Mouse (Mus musculus) ES-E14 (cell line): ENCODE measurements around the gene Serinc5.

Experiments used
- CHD2 ChIP-seq: IDR thresholded peaks from 2 replicates; pipeline ENCODE4 v1.6.1; 2014; ENCODE audit warnings: mild to moderate bottlenecking, low read depth, low read length, inconsistent platforms
- HCFC1 ChIP-seq: IDR thresholded peaks from 2 replicates; pipeline ENCODE4 v1.6.1; 2012; ENCODE audit warnings: low read length, inconsistent platforms, borderline replicate concordance; ENCODE audit not compliant: insufficient read depth
- MAFK ChIP-seq: IDR thresholded peaks from 2 replicates; pipeline ENCODE4 v1.6.1; 2014; ENCODE audit warnings: mild to moderate bottlenecking, low read depth, low read length, inconsistent platforms; ENCODE audit not compliant: insufficient read depth
- ZC3H11A ChIP-seq: IDR thresholded peaks from 2 replicates; pipeline ENCODE4 v1.6.1; 2012; ENCODE audit warnings: low read depth, mild to moderate bottlenecking, inconsistent platforms, low read length, borderline replicate concordance
- ZNF384 ChIP-seq: IDR thresholded peaks from 2 replicates; pipeline ENCODE4 v1.6.1; 2012; ENCODE audit warnings: low read depth, low read length, inconsistent platforms

DNA sequence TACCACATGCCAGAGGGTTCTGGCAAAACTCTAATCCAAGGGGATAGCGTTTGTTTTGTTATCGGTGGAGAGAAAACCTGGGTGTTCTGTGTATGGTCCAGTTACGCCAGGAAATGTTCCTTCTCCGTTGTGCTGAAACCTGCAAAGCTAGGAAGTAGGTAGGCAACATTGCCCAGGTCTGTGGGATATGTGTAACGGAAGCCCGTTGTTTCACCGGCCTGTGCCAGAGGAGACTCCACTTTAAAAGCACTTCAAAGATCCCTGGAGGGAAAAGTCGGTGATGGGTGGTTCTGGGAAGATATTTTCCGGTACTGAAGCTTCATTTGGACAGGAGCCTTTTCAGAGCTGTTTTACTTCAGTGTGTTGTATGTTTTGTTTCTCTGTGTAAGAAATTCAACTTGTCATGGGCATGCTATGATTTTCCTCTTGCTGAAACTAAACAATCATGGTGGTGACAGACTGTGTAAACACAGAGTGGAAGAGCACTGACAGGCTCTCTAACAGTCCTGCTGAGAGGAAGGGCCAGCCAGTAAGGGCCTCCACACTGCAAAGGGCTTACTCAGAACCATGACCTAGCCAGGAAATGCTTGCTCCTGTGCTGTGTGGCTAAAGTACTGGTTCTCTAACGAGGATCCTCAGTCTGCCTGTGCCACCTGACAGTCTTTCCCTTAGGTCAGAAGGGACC lies 83.1 kb downstream of the Serinc5 start:
- TF ChIP-seq ZC3H11A (no peak), ZNF384 (no peak), HCFC1 (no peak), CHD2 (no peak), MAFK (no peak)
